Mouse (Mus musculus) megakaryocyte progenitor cell, adult 5-6 weeks (primary cell): ENCODE results near the gene Unc45a. TPM values are rescaled to one million over a fixed set of nuclear protein-coding genes. Genes with fewer than 3 reads are reported as not detected.
A peak's percentile ranks its signal among the peaks of the same experiment; 100 is the strongest.

Source experiments
- ATAC-seq: replicated peaks from 2 replicates; pipeline ENCODE4 v1.8.0; 2016; ENCODE audit warnings: mild to moderate bottlenecking, moderate TSS enrichment, inconsistent platforms; ENCODE audit not compliant: poor library complexity
- total RNA-seq, 2 experiments: library from RNA; stranded (forward) in 1 of 2; stranded (reverse) in 1 of 2; fragments of 157-497, 149-512 nt in 1 of 2; fragments of 200-1000 nt in 1 of 2; gene quantifications; 2 replicates each; pipeline versions ENCODE4 v1.2.3 to v1.2.4; 2015 to 2017

Unc45a gene
- total RNA-seq, 2 experiments from 2014 or later = 5.4 to 16.6 TPM

GRCm38 (mm10) chr7:80368635-80369421, 28.0 kb upstream of the Unc45a start:
- peak; percentile 37 for ATAC-seq

GRCm38 (mm10) chr7:80368009-80368408, 27.2 kb upstream of the Unc45a start:
- ATAC-seq = no peak

GRCm38 (mm10) chr7:80367232-80367631, 26.4 kb upstream of the Unc45a start:
- ATAC-seq = no peak

- no peak for ATAC-seq
Measured at GRCm38 (mm10) chr7:80365759-80366158, 25.0 kb upstream of the Unc45a start.

- no peak for ATAC-seq
Measured at GRCm38 (mm10) chr7:80360435-80360834, 19.6 kb upstream of the Unc45a start.

GRCm38 (mm10) chr7:80358039-80358438, 17.2 kb upstream of the Unc45a start:
- ATAC-seq = no peak

GRCm38 (mm10) chr7:80357156-80357555, 16.4 kb upstream of the Unc45a start:
- no peak for ATAC-seq

GRCm38 (mm10) chr7:80356351-80356750, 15.5 kb upstream of the Unc45a start:
- no peak for ATAC-seq

GRCm38 (mm10) chr7:80352920-80353319, 12.1 kb upstream of the Unc45a start:
- no peak for ATAC-seq

GRCm38 (mm10) chr7:80350808-80351207, 10.0 kb upstream of the Unc45a start:
- ATAC-seq = peak; percentile 77

GRCm38 (mm10) chr7:80347670-80348586, 7.1 kb upstream of the Unc45a start:
- ATAC-seq = no peak

- no peak for ATAC-seq
Measured at GRCm38 (mm10) chr7:80346830-80347229, 6.0 kb upstream of the Unc45a start.

GRCm38 (mm10) chr7:80346173-80346572, 5.4 kb upstream of the Unc45a start:
- no peak for ATAC-seq

- no peak for ATAC-seq
Measured at GRCm38 (mm10) chr7:80343270-80344018, 2.6 kb upstream of the Unc45a start.

GRCm38 (mm10) chr7:80342858-80343257, 2.1 kb upstream of the Unc45a start, which contains the start of gene Hddc3:
Hddc3 (plus strand) TSS chr7:80343104.
- peak; percentile 71 for ATAC-seq

GRCm38 (mm10) chr7:80341793-80342192, 988 bp upstream of the Unc45a start:
- ATAC-seq = no peak

GRCm38 (mm10) chr7:80339793-80340628, 794 bp downstream of the Unc45a start:
- ATAC-seq = peak; percentile 83

- no peak for ATAC-seq
Measured at GRCm38 (mm10) chr7:80339371-80339770, 1.4 kb downstream of the Unc45a start.

- no peak for ATAC-seq
Measured at GRCm38 (mm10) chr7:80336932-80337331, 3.9 kb downstream of the Unc45a start.

GRCm38 (mm10) chr7:80334848-80335247, 6.0 kb downstream of the Unc45a start:
- ATAC-seq = no peak
